Mouse (Mus musculus) myocyte (in vitro differentiated cells): ENCODE measurements around the gene Mmaa. TPM values are rescaled to one million over a fixed set of nuclear protein-coding genes. Genes with fewer than 3 reads are reported as not detected.
A peak's percentile ranks its signal among the peaks of the same experiment; 100 is the strongest.

Experiments used
- H3K27me3 ChIP-seq: one replicate; pipeline ENCODE4 v1.6.1; 2011; ENCODE audit not compliant: control insufficient read depth, insufficient read depth, insufficient read length
- H3K36me3 ChIP-seq: one replicate; pipeline ENCODE4 v1.6.1; 2011; ENCODE audit not compliant: control insufficient read depth, insufficient read depth
- H3K4me2 ChIP-seq: one replicate; pipeline ENCODE4 v1.6.1; 2011; ENCODE audit warnings: low read depth, control low read depth
- H3K4me3 ChIP-seq: one replicate; pipeline ENCODE4 v1.5.1; 2011; ENCODE audit warnings: mild to moderate bottlenecking, control low read depth, moderate library complexity
- H3K79me2 ChIP-seq: one replicate; pipeline ENCODE4 v1.6.1; 2011; ENCODE audit not compliant: control insufficient read depth, insufficient read depth
- H3ac ChIP-seq: one replicate; pipeline ENCODE4 v1.6.1; 2011; ENCODE audit not compliant: control insufficient read depth, insufficient read length
- CEBPB ChIP-seq: IDR thresholded peaks from 2 replicates; pipeline ENCODE4 v1.6.1; 2011; ENCODE audit warnings: mild to moderate bottlenecking, moderate library complexity; ENCODE audit not compliant: poor library complexity, insufficient read depth, severe bottlenecking
- E2F4 ChIP-seq: IDR thresholded peaks from one replicate; pipeline ENCODE4 v1.6.1; 2011; ENCODE audit warnings: mild to moderate bottlenecking, control low read depth, moderate library complexity; ENCODE audit not compliant: insufficient read depth
- MAX ChIP-seq: IDR thresholded peaks from one replicate; pipeline ENCODE4 v1.6.1; 2011; ENCODE audit warnings: low read depth, mild to moderate bottlenecking, control low read depth
- MYOD1 ChIP-seq, 3 experiments: IDR thresholded peaks; one replicate each; pipeline ENCODE4 v1.6.1; 2011; ENCODE audit warnings: control low read depth in 2 of 3, low read depth in 2 of 3, mild to moderate bottlenecking in 2 of 3, moderate library complexity in 1 of 3; ENCODE audit not compliant: insufficient read length in 2 of 3, control insufficient read depth in 1 of 3
- MYOG ChIP-seq, 3 experiments: IDR thresholded peaks; one replicate each; pipeline ENCODE4 v1.6.1; 2011; ENCODE audit warnings: control low read depth in 2 of 3, low read depth in 2 of 3, mild to moderate bottlenecking in 2 of 3; ENCODE audit not compliant: insufficient read length in 2 of 3, control insufficient read depth in 1 of 3, insufficient read depth in 1 of 3
- POLR2A ChIP-seq: IDR thresholded peaks from one replicate; pipeline ENCODE4 v1.6.1; 2011; ENCODE audit warnings: low read depth, mild to moderate bottlenecking, control low read depth, moderate library complexity; ENCODE audit not compliant: insufficient read length
- POLR2AphosphoS2 ChIP-seq: IDR thresholded peaks from one replicate; pipeline ENCODE4 v1.6.1; 2011; ENCODE audit warnings: low read depth, control low read depth; ENCODE audit not compliant: insufficient read length
- REST ChIP-seq: IDR thresholded peaks from one replicate; pipeline ENCODE4 v1.6.1; 2011; ENCODE audit warnings: mild to moderate bottlenecking, control low read depth, moderate library complexity; ENCODE audit not compliant: insufficient read depth, insufficient read length
- SRF ChIP-seq: IDR thresholded peaks from one replicate; pipeline ENCODE4 v1.6.1; 2011; ENCODE audit warnings: low read depth; ENCODE audit not compliant: control insufficient read depth, insufficient read length
- TCF12 ChIP-seq: IDR thresholded peaks from one replicate; pipeline ENCODE4 v1.6.1; 2011; ENCODE audit warnings: mild to moderate bottlenecking, control low read depth; ENCODE audit not compliant: poor library complexity, insufficient read depth, severe bottlenecking
- TCF3 ChIP-seq: IDR thresholded peaks from one replicate; pipeline ENCODE4 v1.6.1; 2011; ENCODE audit warnings: low read depth, control low read depth; ENCODE audit not compliant: insufficient read length
- USF1 ChIP-seq: IDR thresholded peaks from one replicate; pipeline ENCODE4 v1.6.1; 2011; ENCODE audit warnings: low read depth, mild to moderate bottlenecking, control low read depth, moderate library complexity
- polyA plus RNA-seq: library from polyadenylated mRNA; unstranded; fragments of >200 nt; fragmentation: generic; extraction: Trizol; gene quantifications from one replicate; pipeline ENCODE4 v1.2.1, GENCODE M21; 2012; ENCODE audit warnings: missing spikeins

The Mmaa gene
- polyA plus RNA-seq, 1 experiment, result 5.9 TPM

GRCm38 (mm10) chr8:79239996-79240395 is 54.7 kb downstream of the Mmaa start:
- H3K27me3 ChIP-seq, result no peaks in the 10 kb centered on the region
- TF ChIP-seq MYOD1 (IDR thresholded peaks at IDR 0.05; ENCODE audit: control insufficient read depth in 1 of 3, insufficient read length in 2 of 3, low read depth in 2 of 3), result no peak
- no peaks in the 10 kb centered on the region for H3K36me3 ChIP-seq
- no peak overlapping the region for H3K4me2 ChIP-seq
- no peak overlapping the region for H3ac ChIP-seq
- H3K79me2 ChIP-seq, result no peaks in the 10 kb centered on the region
- no peak overlapping the region for H3K4me3 ChIP-seq

DNA sequence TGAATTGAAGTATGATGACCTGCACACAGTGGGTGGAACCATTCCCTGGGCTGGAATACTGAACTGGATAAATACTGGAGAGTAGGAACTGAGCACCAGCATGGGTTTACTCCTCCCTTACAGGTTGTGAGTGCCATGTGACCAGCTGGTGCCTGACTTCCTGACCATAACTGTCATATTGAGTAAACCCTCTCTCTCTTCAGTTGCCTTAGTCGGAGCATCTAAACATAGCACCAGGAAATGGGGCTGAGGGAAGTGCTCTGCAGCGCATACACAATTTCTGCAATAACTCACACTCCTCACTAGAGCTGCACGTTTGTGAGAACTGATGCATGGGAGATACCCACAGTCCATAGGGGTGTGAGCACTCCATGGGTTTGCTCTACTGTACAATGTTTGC is 55.4 kb downstream of the Mmaa start:
- Histone ChIP-seq H3ac (no peak overlapping the region), H3K4me2 (no peak overlapping the region), H3K36me3 (no peaks in the 10 kb centered on the region), H3K79me2 (no peaks in the 10 kb centered on the region), H3K27me3 (no peaks in the 10 kb centered on the region), H3K4me3 (no peak overlapping the region)
- no peak for TF ChIP-seq TCF12
- no peak for TF ChIP-seq REST
- no peak for TF ChIP-seq TCF3
- TF ChIP-seq USF1, result no peak
- TF ChIP-seq POLR2A, result no peak
- no peak for TF ChIP-seq CEBPB

GRCm38 (mm10) chr8:79229266-79229888 is 65.4 kb downstream of the Mmaa start:
- no peaks in the 10 kb centered on the region for H3K36me3 ChIP-seq
- no peaks in the 10 kb centered on the region for H3K79me2 ChIP-seq
- H3ac ChIP-seq, result no peak overlapping the region
- no peak overlapping the region for H3K4me3 ChIP-seq
- H3K4me2 ChIP-seq, result no peak overlapping the region
- TF ChIP-seq MAX (no peak), CEBPB (no peak), TCF12 (no peak), POLR2AphosphoS2 (no peak), MYOG (IDR thresholded peaks at IDR 0.05; ENCODE audit: control insufficient read depth in 1 of 3, insufficient read depth in 1 of 3, insufficient read length in 2 of 3, low read depth in 2 of 3) (no peak), REST (no peak), USF1 (no peak), E2F4 (no peak), SRF (no peak), MYOD1 (IDR thresholded peaks at IDR 0.05; ENCODE audit: control insufficient read depth in 1 of 3, insufficient read length in 2 of 3, low read depth in 2 of 3) (no peak), POLR2A (no peak), TCF3 (no peak)
- no peaks in the 10 kb centered on the region for H3K27me3 ChIP-seq

DNA sequence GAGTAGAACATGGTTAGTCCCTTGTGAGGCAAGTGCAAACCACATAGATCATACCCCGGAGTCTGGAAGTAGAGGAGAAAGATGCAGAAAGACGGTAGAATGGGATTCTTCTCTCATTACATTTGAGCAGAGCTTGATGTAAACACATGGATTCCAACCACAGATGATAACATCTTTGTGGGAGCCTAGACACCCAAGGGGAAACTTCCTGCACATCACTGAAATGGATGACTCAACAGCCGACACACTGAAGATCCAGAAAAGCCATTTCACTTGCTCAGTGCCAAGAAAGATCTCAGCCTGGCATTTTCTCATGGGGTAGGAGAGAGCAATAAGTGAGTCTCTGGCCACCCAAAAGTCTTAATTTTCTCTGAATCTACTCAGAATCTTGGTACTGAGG is 66.8 kb downstream of the Mmaa start:
- Histone ChIP-seq H3ac (no peak overlapping the region), H3K27me3 (no peaks in the 10 kb centered on the region), H3K79me2 (no peaks in the 10 kb centered on the region), H3K4me3 (no peak overlapping the region), H3K36me3 (no peaks in the 10 kb centered on the region), H3K4me2 (peak overlapping the region; percentile 84)
- TF ChIP-seq CEBPB (peak; percentile 17; the same call in 1 of the 2 replicates), E2F4 (no peak)

GRCm38 (mm10) chr8:79227194-79227593 is 67.5 kb downstream of the Mmaa start:
- Histone ChIP-seq H3K27me3 (no peaks in the 10 kb centered on the region), H3K36me3 (no peaks in the 10 kb centered on the region), H3K79me2 (no peaks in the 10 kb centered on the region), H3K4me3 (no peak overlapping the region), H3K4me2 (peak overlapping the region; percentile 84), H3ac (no peak overlapping the region)
- TF ChIP-seq REST (no peak), POLR2A (no peak), POLR2AphosphoS2 (no peak), TCF3 (peak; percentile 88), TCF12 (peak; percentile 89), E2F4 (no peak), MYOD1 (IDR thresholded peaks at IDR 0.05; ENCODE audit: control insufficient read depth in 1 of 3, insufficient read length in 2 of 3, low read depth in 2 of 3) (peak; percentile 91 to 99 (median 98)), CEBPB (no peak), MYOG (IDR thresholded peaks at IDR 0.05; ENCODE audit: control insufficient read depth in 1 of 3, insufficient read depth in 1 of 3, insufficient read length in 2 of 3, low read depth in 2 of 3) (peak; percentile 88 to 99 (median 96))
